Mouse (Mus musculus): ENCODE data around the gene Acot8. TPM values are rescaled to one million over a fixed set of nuclear protein-coding genes. Genes with fewer than 3 reads are reported as not detected.
A peak's percentile ranks its signal among the peaks of the same experiment; 100 is the strongest.

The Acot8 gene
- total and polyA plus RNA-seq, 3 experiments, result 30.9 to 40.3 TPM; not detected in 1

DNA sequence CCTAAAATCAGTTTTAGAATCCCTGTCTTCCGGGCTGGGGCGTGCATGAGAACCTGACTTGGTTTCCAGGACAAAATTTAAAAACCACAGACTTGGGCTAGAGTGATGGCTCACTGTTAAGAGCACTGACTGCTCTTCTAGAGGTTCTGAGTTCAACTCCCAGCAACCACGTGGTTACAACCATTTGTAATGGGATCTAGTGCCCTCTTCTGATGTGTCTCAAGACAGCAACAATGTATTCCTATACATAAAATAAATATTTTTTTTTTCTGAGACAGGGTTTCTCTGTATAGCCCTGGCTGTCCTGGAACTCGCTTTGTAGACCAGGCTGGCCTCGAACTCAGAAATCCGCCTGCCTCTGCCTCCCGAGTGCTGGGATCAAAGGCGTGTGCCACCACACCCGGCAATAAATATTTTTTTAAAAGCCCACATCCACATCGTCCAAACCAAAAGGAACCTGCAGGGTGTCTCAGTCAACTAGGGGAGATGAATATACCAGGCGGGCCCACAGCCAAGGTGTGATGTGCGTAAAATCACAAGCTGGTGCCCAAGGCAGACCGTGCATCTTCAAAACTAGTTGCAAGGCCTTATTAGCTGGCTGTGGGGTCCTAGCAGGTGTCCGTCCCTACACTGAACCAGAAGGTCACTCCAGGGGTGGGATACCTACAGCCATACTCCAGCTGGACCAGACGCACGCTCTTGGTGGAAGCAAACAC is 27.5 kb upstream of the Acot8 start:
- Histone ChIP-seq H3K4me3 (ENCODE audit: control insufficient read depth in 1 of 2, insufficient read depth in 1 of 2, low read depth in 2 of 2, low read length in 2 of 2) (peak overlapping the region; percentile 56 to 86; a peak in 3 of 4 replicates), H3K27ac (ENCODE audit: control insufficient read depth, low read depth, low read length) (peak overlapping the region; percentile 51), H3K9me3 (replicated peaks; ENCODE audit: insufficient read depth, low read length) (no peaks in the 10 kb centered on the region), H3K4me1 (ENCODE audit: control insufficient read depth in 1 of 2, insufficient read depth in 2 of 2, low read length in 2 of 2) (peaks cover 0 to 14% of the 10 kb centered on the region in 2 experiments; a peak in 2 of 4 replicates), H3K36me3 (ENCODE audit: control insufficient read depth in 1 of 2, insufficient read depth in 2 of 2, low read length in 2 of 2) (peaks cover 2 to 10% of the 10 kb centered on the region in 2 experiments; a peak in 2 of 4 replicates), H3K27me3 (ENCODE audit: control insufficient read depth in 1 of 2, insufficient read depth in 2 of 2, low read length in 2 of 2) (no peaks in the 10 kb centered on the region), H3K9ac (ENCODE audit: control insufficient read depth, low read depth, low read length, poor library complexity, severe bottlenecking) (peak overlapping the region; percentile 82), H3K79me2 (ENCODE audit: control insufficient read depth, insufficient read depth, low read length, poor library complexity) (peaks cover 18% of the 10 kb centered on the region)
- peak; percentile 47 for DNase-seq (ENCODE audit: low read depth, low spot score)
- no peak for TF ChIP-seq UBTF (IDR thresholded peaks at IDR 0.05; ENCODE audit: borderline replicate concordance, insufficient read depth, low read depth, low read length)
- TF ChIP-seq ETS1 (IDR thresholded peaks at IDR 0.05; ENCODE audit: low read depth, low read length), result no peak
- TF ChIP-seq BHLHE40 (IDR thresholded peaks at IDR 0.05; ENCODE audit: borderline replicate concordance, low read depth, low read length), result no peak
- TF ChIP-seq ZC3H11A (IDR thresholded peaks at IDR 0.05; ENCODE audit: low read depth, low read length), result no peak
- TF ChIP-seq USF2 (IDR thresholded peaks at IDR 0.05; ENCODE audit: borderline replicate concordance in 1 of 2, insufficient read depth in 1 of 2, low read depth in 1 of 2, low read length in 2 of 2), result no peak
- TF ChIP-seq ZNF384 (IDR thresholded peaks at IDR 0.05; ENCODE audit: low read depth, low read length), result peak; percentile 58; the same call in 1 of the 2 replicates
- TF ChIP-seq ELF1 (IDR thresholded peaks at IDR 0.05; ENCODE audit: low read depth, low read length), result no peak
- peak; percentile 70 for TF ChIP-seq MAX (IDR thresholded peaks at IDR 0.05; ENCODE audit: low read length)
- TF ChIP-seq ZKSCAN1 (IDR thresholded peaks at IDR 0.05; ENCODE audit: low read depth, low read length), result no peak
- TF ChIP-seq CHD1 (IDR thresholded peaks at IDR 0.05; ENCODE audit: low read depth, low read length), result no peak
- TF ChIP-seq HCFC1 (IDR thresholded peaks at IDR 0.05; ENCODE audit: low read depth, low read length), result no peak
- TF ChIP-seq CTCF (IDR thresholded peaks at IDR 0.05 in 2 of 3, conservative IDR thresholded peaks at IDR 0.05 in 1 of 3; ENCODE audit: control insufficient read depth in 1 of 3, insufficient read depth in 1 of 3, low read depth in 2 of 3, low read length in 3 of 3, poor library complexity in 1 of 3, severe bottlenecking in 1 of 3), result peak in 1 of 3 experiments; percentile 16; a peak in 1 of 6 replicates
- TF ChIP-seq MEF2A (IDR thresholded peaks at IDR 0.05; ENCODE audit: extremely low read depth, insufficient replicate concordance, low read depth, low read length, poor library complexity, severe bottlenecking), result no peak
- peak; percentile 6 for TF ChIP-seq RAD21 (IDR thresholded peaks at IDR 0.05; ENCODE audit: low read depth, low read length)
- TF ChIP-seq EP300 (IDR thresholded peaks at IDR 0.05; ENCODE audit: low read depth in 1 of 2, low read length in 2 of 2), result no peak
- TF ChIP-seq POLR2AphosphoS5 (IDR thresholded peaks at IDR 0.05; ENCODE audit: borderline replicate concordance, low read depth, low read length), result no peak
- peak; percentile 69 for TF ChIP-seq USF1 (IDR thresholded peaks at IDR 0.05; ENCODE audit: low read depth, low read length)
- no peak for TF ChIP-seq CHD2 (IDR thresholded peaks at IDR 0.05; ENCODE audit: low read length)
- TF ChIP-seq ZMIZ1 (IDR thresholded peaks at IDR 0.05; ENCODE audit: low read depth, low read length), result no peak
- TF ChIP-seq KAT2A (conservative IDR thresholded peaks at IDR 0.05; ENCODE audit: low read depth, low read length), result no peak
- no peak for TF ChIP-seq MXI1 (IDR thresholded peaks at IDR 0.05; ENCODE audit: low read depth, low read length)
- no peak for TF ChIP-seq MAZ (IDR thresholded peaks at IDR 0.05; ENCODE audit: low read depth, low read length)
- no peak for TF ChIP-seq E2F4 (IDR thresholded peaks at IDR 0.05; ENCODE audit: borderline replicate concordance, low read depth, low read length)
- no peak for TF ChIP-seq TAL1 (IDR thresholded peaks at IDR 0.05; ENCODE audit: low read length)
- TF ChIP-seq JUND (IDR thresholded peaks at IDR 0.05; ENCODE audit: low read depth, low read length), result no peak
- no peak for TF ChIP-seq NRF1 (IDR thresholded peaks at IDR 0.05; ENCODE audit: insufficient read depth, low read depth, low read length, poor library complexity, severe bottlenecking)
- no peak for TF ChIP-seq GATA1 (IDR thresholded peaks at IDR 0.05; ENCODE audit: low read depth, low read length)
- no peak for TF ChIP-seq TCF12 (IDR thresholded peaks at IDR 0.05; ENCODE audit: low read depth, low read length)
- peak; percentile 28; the same call in 1 of the 2 replicates for TF ChIP-seq TBP (IDR thresholded peaks at IDR 0.05; ENCODE audit: low read depth, low read length)
- peak; percentile 76; the same call in 1 of the 2 replicates for TF ChIP-seq MYC (IDR thresholded peaks at IDR 0.05; ENCODE audit: low read depth, low read length)
- TF ChIP-seq MYB (IDR thresholded peaks at IDR 0.05; ENCODE audit: low read depth, low read length), result no peak
- no peak for TF ChIP-seq NELFE (IDR thresholded peaks at IDR 0.05; ENCODE audit: low read depth, low read length)
- TF ChIP-seq GABPA (IDR thresholded peaks at IDR 0.05; ENCODE audit: low read depth, low read length), result no peak
- no peak for TF ChIP-seq POLR2A (IDR thresholded peaks at IDR 0.05; ENCODE audit: control insufficient read depth in 1 of 2, insufficient read depth in 1 of 2, low read depth in 1 of 2, low read length in 2 of 2, poor library complexity in 1 of 2)
- TF ChIP-seq MAFK (IDR thresholded peaks at IDR 0.05; ENCODE audit: borderline replicate concordance, low read depth, low read length), result no peak
- no peak for TF ChIP-seq RCOR1 (IDR thresholded peaks at IDR 0.05; ENCODE audit: low read depth, low read length)

Data from MEL (cell line).